Mouse (Mus musculus) liver, adult 2 months (tissue): Measurements from ENCODE around the gene Clstn1.

ENCODE experiments used
- CTCF ChIP-seq: fragments of 200-500 bp; IDR thresholded peaks from 2 replicates; pipeline ENCODE4 v1.5.1; 2011; ENCODE audit warnings: low read depth, low read length, control low read depth
- POLR2A ChIP-seq: fragments of 200-500 bp; IDR thresholded peaks from 2 replicates; pipeline ENCODE4 v1.6.1; 2011; ENCODE audit warnings: low read length, control low read depth; ENCODE audit not compliant: insufficient read depth; ENCODE audit errors: extremely low read depth

DNA sequence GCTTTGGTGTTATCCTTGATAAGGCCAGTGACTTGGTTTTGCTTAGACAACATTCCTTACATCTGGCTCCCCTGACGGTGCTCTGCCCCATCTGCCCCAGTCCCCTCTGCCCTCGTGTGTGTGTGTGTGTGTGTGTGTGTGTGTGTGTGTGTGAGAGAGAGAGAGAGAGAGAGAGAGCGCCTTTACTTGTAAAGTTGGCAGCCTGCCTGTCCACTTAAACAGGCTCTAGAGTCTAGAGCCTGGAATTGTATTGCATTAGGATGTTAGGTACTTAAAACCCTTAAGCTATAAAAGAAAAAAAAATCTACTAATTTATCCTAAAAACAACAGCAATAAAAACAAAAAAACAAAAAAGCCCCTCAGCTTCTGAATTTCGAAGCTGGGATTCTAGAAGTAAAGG, 15.2 kb downstream of the Clstn1 start:
- TF ChIP-seq POLR2A (no peak), CTCF (no peak)
